Mouse (Mus musculus) testis, adult 2 months (tissue): Measurements from ENCODE around the gene Mfap1a.
"Not testable (repeated sequence)": the region's sequence is repeated elsewhere in the genome, so short reads cannot be mapped to it uniquely, and the experiment has no call there.

Source experiments
- CTCF ChIP-seq: fragments of 200-500 bp; IDR thresholded peaks from 2 replicates; pipeline ENCODE4 v1.5.1; 2012; ENCODE audit warnings: low read depth, mild to moderate bottlenecking, inconsistent platforms, low read length, moderate library complexity; ENCODE audit not compliant: control insufficient read depth, insufficient read depth, insufficient replicate concordance
- POLR2A ChIP-seq: fragments of 200-500 bp; IDR thresholded peaks from 2 replicates; pipeline ENCODE4 v1.6.1; 2012; ENCODE audit warnings: low read depth, mild to moderate bottlenecking, inconsistent platforms, low read length, moderate library complexity; ENCODE audit not compliant: control insufficient read depth

- peak; percentile 92 for TF ChIP-seq POLR2A
- TF ChIP-seq CTCF, result not testable (repeated sequence)
Measured at GRCm38 (mm10) chr2:121505942-121506882, at the start of gene Mfap1a, which contains the start of gene Wdr76.
